Mouse (Mus musculus): Measurements from ENCODE around the gene Mcf2l. TPM values are rescaled to one million over a fixed set of nuclear protein-coding genes. Genes with fewer than 3 reads are reported as not detected.

Mcf2l gene
- polyA plus RNA-seq, 1 experiment from 2014 or later, result 13.4 TPM

GRCm38 (mm10) chr8:12961821-12962534, 88.4 kb downstream of the Mcf2l start:
- WGBS, result 51% methylated on average over 8 of the region's 8 CpGs
- Histone ChIP-seq H3K27me3 (ENCODE audit: insufficient read depth, low read length) (no peaks in the 10 kb centered on the region), H3K4me1 (ENCODE audit: insufficient read depth) (no peaks in the 10 kb centered on the region), H3K4me2 (no peak overlapping the region), H3K27ac (ENCODE audit: low read depth) (no peak overlapping the region), H3K36me3 (ENCODE audit: insufficient read depth) (no peaks in the 10 kb centered on the region), H3K9ac (no peak overlapping the region; the same call in 1 of the 2 replicates), H3K4me3 (ENCODE audit: low read depth, low read length) (no peak overlapping the region), H3K9me3 (ENCODE audit: low read depth, low read length) (no peaks in the 10 kb centered on the region)
- no peak for DNase-seq
- no peak for TF ChIP-seq CTCF (IDR thresholded peaks at IDR 0.05; ENCODE audit: low read depth)
- ATAC-seq (ENCODE audit: insufficient read depth), result no peak

DNA sequence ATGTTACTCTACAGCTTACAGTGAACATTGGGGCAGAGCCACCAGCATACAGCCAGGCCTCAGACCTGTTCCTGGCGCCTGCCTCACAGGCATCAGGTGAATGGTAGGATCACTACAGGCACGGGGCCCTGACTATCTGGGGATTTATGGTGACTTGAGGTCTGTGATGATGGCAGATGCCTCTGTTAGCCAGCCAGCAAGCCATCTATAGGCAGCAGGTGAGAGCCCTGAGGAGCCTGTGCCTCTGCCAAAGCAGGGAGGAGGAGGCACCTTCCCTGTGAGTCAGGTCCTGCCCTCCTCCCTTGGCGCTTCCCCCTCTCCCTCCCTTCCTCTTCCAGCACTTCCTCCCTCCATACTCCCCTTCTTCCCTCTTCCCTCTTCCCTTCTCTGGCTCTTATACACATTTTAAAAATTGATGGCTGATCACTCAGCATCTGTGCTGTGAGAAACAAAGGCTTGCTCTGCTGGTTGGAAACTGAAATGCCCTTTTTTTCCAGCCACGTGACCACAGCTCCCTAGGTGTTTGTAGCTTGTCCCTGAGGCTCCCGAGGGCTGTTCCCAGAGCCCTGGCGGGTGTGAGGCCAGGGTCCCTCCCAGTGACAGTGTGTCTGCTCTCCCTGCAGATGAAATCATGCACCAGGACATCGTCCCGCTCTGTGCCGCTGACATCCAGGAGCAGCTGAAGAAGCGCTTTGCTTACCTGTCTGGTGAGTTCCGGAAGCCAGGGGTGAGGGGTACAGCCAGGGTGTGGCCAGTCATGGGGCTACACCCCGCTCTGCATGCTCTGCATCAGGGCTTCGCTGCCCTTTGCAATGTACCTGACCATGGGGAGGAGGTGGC, 89.2 kb downstream of the Mcf2l start:
- no peak for TF ChIP-seq CTCF (IDR thresholded peaks at IDR 0.05; ENCODE audit: low read depth)
- H3K9me3 ChIP-seq (ENCODE audit: low read depth, low read length), result no peaks in the 10 kb centered on the region
- no peaks in the 10 kb centered on the region for H3K27me3 ChIP-seq (ENCODE audit: insufficient read depth, low read length)
- H3K9ac ChIP-seq, result no peak overlapping the region; the same call in 1 of the 2 replicates
- no peak overlapping the region for H3K4me3 ChIP-seq (ENCODE audit: low read depth, low read length)
- no peak for DNase-seq
- H3K4me2 ChIP-seq, result no peak overlapping the region
- no peaks in the 10 kb centered on the region for H3K4me1 ChIP-seq (ENCODE audit: insufficient read depth)
- 53% methylated on average over 13 of the region's 13 CpGs for WGBS
- ATAC-seq (ENCODE audit: insufficient read depth), result no peak
- no peaks in the 10 kb centered on the region for H3K36me3 ChIP-seq (ENCODE audit: insufficient read depth)
- H3K27ac ChIP-seq (ENCODE audit: low read depth), result no peak overlapping the region

DNA sequence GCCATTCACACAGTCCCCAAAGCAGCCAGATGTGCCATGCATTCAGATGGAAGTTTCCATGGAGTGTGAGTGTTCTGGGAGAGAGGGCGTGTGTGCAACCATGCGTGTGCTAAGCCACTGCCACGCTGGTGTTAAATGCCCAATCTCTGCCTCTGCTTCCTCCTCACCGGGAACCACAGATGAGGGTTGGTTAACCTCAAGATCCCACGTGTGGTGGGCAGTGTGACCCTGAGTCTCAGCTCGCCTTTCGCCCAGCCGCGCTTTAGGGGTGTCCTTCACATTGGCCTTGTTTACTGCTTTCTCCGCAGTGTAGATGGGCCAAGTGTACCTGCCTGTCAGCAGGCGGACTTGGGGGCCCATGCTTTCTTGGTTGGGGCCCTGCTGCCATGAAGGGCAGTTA, 102.7 kb downstream of the Mcf2l start:
- WGBS, result 82% methylated on average over 11 of the region's 11 CpGs
- Histone ChIP-seq H3K4me2 (no peak overlapping the region), H3K4me3 (ENCODE audit: low read depth, low read length) (no peak overlapping the region), H3K9me3 (ENCODE audit: low read depth, low read length) (no peaks in the 10 kb centered on the region), H3K36me3 (ENCODE audit: insufficient read depth) (0 out of 2 replicates have a peak, but pooled peaks cover 4% of the 10 kb centered on the region), H3K27me3 (ENCODE audit: insufficient read depth, low read length) (no peaks in the 10 kb centered on the region), H3K27ac (ENCODE audit: low read depth) (no peak overlapping the region), H3K4me1 (ENCODE audit: insufficient read depth) (no peaks in the 10 kb centered on the region), H3K9ac (no peak overlapping the region)
- no peak for TF ChIP-seq CTCF (IDR thresholded peaks at IDR 0.05; ENCODE audit: low read depth)
- DNase-seq (no peak), ATAC-seq (ENCODE audit: insufficient read depth) (no peak)

DNA sequence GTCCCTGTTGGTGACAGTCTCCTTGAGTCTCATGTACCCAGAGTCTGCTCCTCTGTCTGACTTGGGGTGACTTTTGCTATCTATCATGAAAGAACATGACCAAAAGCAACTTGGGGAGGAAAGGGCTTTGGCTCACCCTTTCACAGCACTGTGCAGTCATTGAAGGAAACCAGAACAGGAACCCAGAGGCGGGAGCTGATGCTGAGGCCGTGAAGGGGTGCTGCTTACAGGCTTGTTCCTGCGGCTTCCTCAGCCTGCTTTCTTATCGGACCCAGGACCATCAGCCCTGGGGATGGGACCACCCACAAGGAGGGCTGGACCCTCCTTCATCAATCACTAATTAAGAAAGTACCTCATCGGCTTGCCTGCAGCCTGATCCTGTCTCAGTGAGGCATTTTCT, 103.1 kb downstream of the Mcf2l start:
- TF ChIP-seq CTCF (IDR thresholded peaks at IDR 0.05; ENCODE audit: low read depth), result no peak
- 39% methylated on average over 5 of the region's 5 CpGs for WGBS
- Histone ChIP-seq H3K9ac (no peak overlapping the region), H3K4me3 (ENCODE audit: low read depth, low read length) (no peak overlapping the region), H3K9me3 (ENCODE audit: low read depth, low read length) (no peaks in the 10 kb centered on the region), H3K36me3 (ENCODE audit: insufficient read depth) (0 out of 2 replicates have a peak, but pooled peaks cover 4% of the 10 kb centered on the region), H3K27ac (ENCODE audit: low read depth) (no peak overlapping the region), H3K4me1 (ENCODE audit: insufficient read depth) (no peaks in the 10 kb centered on the region), H3K4me2 (no peak overlapping the region), H3K27me3 (ENCODE audit: insufficient read depth, low read length) (no peaks in the 10 kb centered on the region)
- no peak for ATAC-seq (ENCODE audit: insufficient read depth)
- DNase-seq, result no peak

GRCm38 (mm10) chr8:12977325-12977724, 103.7 kb downstream of the Mcf2l start:
- no peak overlapping the region for H3K4me2 ChIP-seq
- no peak overlapping the region for H3K4me3 ChIP-seq (ENCODE audit: low read depth, low read length)
- ATAC-seq (ENCODE audit: insufficient read depth), result 0 out of 2 replicates have a peak, but pooled peaks have one; percentile 13
- DNase-seq, result peak; percentile 8
- no peak overlapping the region for H3K27ac ChIP-seq (ENCODE audit: low read depth)
- H3K9ac ChIP-seq, result no peak overlapping the region
- TF ChIP-seq CTCF (IDR thresholded peaks at IDR 0.05; ENCODE audit: low read depth), result no peak
- H3K4me1 ChIP-seq (ENCODE audit: insufficient read depth), result no peaks in the 10 kb centered on the region
- H3K9me3 ChIP-seq (ENCODE audit: low read depth, low read length), result no peaks in the 10 kb centered on the region
- no peaks in the 10 kb centered on the region for H3K27me3 ChIP-seq (ENCODE audit: insufficient read depth, low read length)
- H3K36me3 ChIP-seq (ENCODE audit: insufficient read depth), result 0 out of 2 replicates have a peak, but pooled peaks cover 4% of the 10 kb centered on the region
- 46% methylated on average over 12 of the region's 12 CpGs for WGBS

DNA sequence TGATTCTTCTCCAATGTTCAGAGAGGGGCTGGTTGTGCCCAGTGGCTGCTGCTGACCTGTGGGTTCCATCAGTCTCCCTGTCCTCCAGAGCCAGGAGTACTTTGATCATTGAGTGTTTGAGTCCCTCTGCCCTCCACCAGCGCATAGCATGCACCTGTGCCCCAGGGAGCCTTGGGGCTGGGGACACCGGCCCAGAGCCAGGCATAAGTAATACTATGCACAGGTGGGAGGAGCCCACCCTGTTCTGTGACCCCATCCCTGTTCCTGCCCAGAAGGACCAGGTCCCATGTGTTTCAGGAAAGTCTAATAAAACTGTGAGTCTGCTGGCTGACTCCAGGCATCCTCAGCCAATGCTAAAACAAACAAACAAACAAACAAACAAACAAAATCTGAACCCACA, 104.7 kb downstream of the Mcf2l start:
- TF ChIP-seq CTCF (IDR thresholded peaks at IDR 0.05; ENCODE audit: low read depth), result no peak
- no peaks in the 10 kb centered on the region for H3K27me3 ChIP-seq (ENCODE audit: insufficient read depth, low read length)
- 0 out of 2 replicates have a peak, but pooled peaks cover 4% of the 10 kb centered on the region for H3K36me3 ChIP-seq (ENCODE audit: insufficient read depth)
- ATAC-seq (ENCODE audit: insufficient read depth) (no peak), DNase-seq (no peak)
- H3K9ac ChIP-seq, result no peak overlapping the region
- H3K4me1 ChIP-seq (ENCODE audit: insufficient read depth), result no peaks in the 10 kb centered on the region
- H3K4me3 ChIP-seq (ENCODE audit: low read depth, low read length), result no peak overlapping the region
- no peaks in the 10 kb centered on the region for H3K9me3 ChIP-seq (ENCODE audit: low read depth, low read length)
- 46% methylated on average over 2 of the region's 2 CpGs for WGBS
- H3K27ac ChIP-seq (ENCODE audit: low read depth), result no peak overlapping the region
- no peak overlapping the region for H3K4me2 ChIP-seq

- H3K4me1 ChIP-seq (ENCODE audit: insufficient read depth), result no peaks in the 10 kb centered on the region
- peak; percentile 85 for DNase-seq
- no peak overlapping the region for H3K27ac ChIP-seq (ENCODE audit: low read depth)
- 0 out of 2 replicates have a peak, but pooled peaks cover 4% of the 10 kb centered on the region for H3K36me3 ChIP-seq (ENCODE audit: insufficient read depth)
- peak; percentile 84 for ATAC-seq (ENCODE audit: insufficient read depth)
- no peak overlapping the region for H3K9ac ChIP-seq
- H3K9me3 ChIP-seq (ENCODE audit: low read depth, low read length), result no peaks in the 10 kb centered on the region
- no peak overlapping the region for H3K4me2 ChIP-seq
- 26% methylated on average over 5 of the region's 5 CpGs for WGBS
- no peak overlapping the region for H3K4me3 ChIP-seq (ENCODE audit: low read depth, low read length)
- TF ChIP-seq CTCF (IDR thresholded peaks at IDR 0.05; ENCODE audit: low read depth), result peak; percentile 88
- H3K27me3 ChIP-seq (ENCODE audit: insufficient read depth, low read length), result no peaks in the 10 kb centered on the region
These were observed 105.1 kb downstream of the Mcf2l start for GRCm38 (mm10) chr8:12978726-12979125.
